ENCODE assay signal across 15 mouse cellular contexts in the genomic region with DNA sequence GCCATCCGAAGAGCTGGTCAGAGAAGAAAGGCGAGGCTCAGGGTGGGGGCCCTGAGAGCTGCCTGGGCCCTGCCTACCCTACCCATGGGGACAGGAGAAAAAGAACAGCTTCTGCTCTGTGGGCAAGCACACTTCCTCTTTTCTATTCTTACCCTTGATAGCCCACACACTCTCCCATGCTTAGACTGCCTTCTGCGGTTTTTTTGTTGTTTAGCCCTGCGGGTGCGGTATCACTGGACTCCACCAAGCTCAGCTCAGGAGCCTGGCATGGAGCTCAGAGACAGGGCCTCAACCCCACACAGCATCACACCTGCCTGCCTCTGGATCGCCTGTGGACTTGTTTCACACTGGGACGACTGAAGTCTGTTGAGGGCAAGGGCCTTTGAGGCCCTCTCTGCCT. TPM values are rescaled to one million over a fixed set of nuclear protein-coding genes. Genes with fewer than 3 reads are reported as not detected.
A peak's percentile ranks its signal among the peaks of the same experiment; 100 is the strongest.
DNase-seq lines count a peak whose midpoint lies in the region; ATAC-seq and TF ChIP-seq lines count a peak whose summit lies in the region.
"Had no signal": no experiment of that assay in that cellular context is flagged by ENCODE, and none has a peak within 500 bp of the region (broad histone marks: within the 10 kb centered on the region; RNA-seq: fewer than 3 reads in every experiment).

No protein-coding gene starts in this region.

- WGBS in embryonic facial prominence, embryonic 13.5 days = 90% methylated on average over 7 of the region's 7 CpGs
- 93% methylated on average over 7 of the region's 7 CpGs for WGBS in embryonic facial prominence, embryonic 10.5 days
- 42% methylated on average over 7 of the region's 7 CpGs for WGBS in liver, postnatal 0 days (ENCODE audit: insufficient replicate concordance)
- 88% methylated on average over 7 of the region's 7 CpGs for WGBS in hindbrain, embryonic 14.5 days

- H3K4me3 ChIP-seq in embryonic facial prominence, embryonic 13.5 days = no peak overlapping the region
- no peak overlapping the region for H3K4me3 ChIP-seq in embryonic facial prominence, embryonic 10.5 days
- no peak overlapping the region for H3K4me3 ChIP-seq in liver, postnatal 0 days (ENCODE audit: low read depth, low read length)
- H3K4me3 ChIP-seq in hindbrain, embryonic 14.5 days (replicated peaks; ENCODE audit: low read length) = no peak overlapping the region
- H3K4me3 ChIP-seq: intestine, embryonic 15.5 days; lung, embryonic 15.5 days; neural tube, embryonic 12.5 days had no signal

- peaks cover 72% of the 10 kb centered on the region for H3K36me3 ChIP-seq in embryonic facial prominence, embryonic 13.5 days
- H3K36me3 ChIP-seq in embryonic facial prominence, embryonic 10.5 days (replicated peaks) = peaks cover 70% of the 10 kb centered on the region
- H3K36me3 ChIP-seq in liver, postnatal 0 days (replicated peaks; ENCODE audit: insufficient read depth, low read length) = peaks cover 36% of the 10 kb centered on the region
- H3K36me3 ChIP-seq in hindbrain, embryonic 14.5 days (replicated peaks; ENCODE audit: control insufficient read depth, insufficient read depth) = peaks cover 49% of the 10 kb centered on the region

- H3K27ac ChIP-seq in embryonic facial prominence, embryonic 13.5 days = no peak overlapping the region
- H3K27ac ChIP-seq in embryonic facial prominence, embryonic 10.5 days (replicated peaks) = no peak overlapping the region
- H3K27ac ChIP-seq in liver, postnatal 0 days (ENCODE audit: low read depth) = peak overlapping the region; percentile 41
- H3K27ac ChIP-seq in hindbrain, embryonic 14.5 days = no peak overlapping the region
- H3K27ac ChIP-seq: intestine, embryonic 15.5 days; lung, embryonic 15.5 days; neural tube, embryonic 12.5 days had no signal

- no peak for TF ChIP-seq EP300 in liver, postnatal 0 days (IDR thresholded peaks at IDR 0.05; ENCODE audit: low read depth)

- H3K27me3 ChIP-seq in embryonic facial prominence, embryonic 13.5 days = no peaks in the 10 kb centered on the region
- peaks cover 9% of the 10 kb centered on the region for H3K27me3 ChIP-seq in embryonic facial prominence, embryonic 10.5 days (replicated peaks; ENCODE audit: low read depth, poor library complexity, severe bottlenecking)
- no peaks in the 10 kb centered on the region for H3K27me3 ChIP-seq in liver, postnatal 0 days (ENCODE audit: insufficient read depth, low read length)
- H3K27me3 ChIP-seq in hindbrain, embryonic 14.5 days (ENCODE audit: control insufficient read depth, insufficient read depth, low read length) = no peaks in the 10 kb centered on the region
- H3K27me3 ChIP-seq: intestine, embryonic 15.5 days; lung, embryonic 15.5 days had no signal

- no peak for ATAC-seq in embryonic facial prominence, embryonic 13.5 days (ENCODE audit: insufficient number of reproducible peaks, insufficient read depth, low FRiP score, low TSS enrichment, low read depth)
- ATAC-seq in liver, postnatal 0 days = peak; percentile 54
- no peak for ATAC-seq in hindbrain, embryonic 14.5 days (ENCODE audit: low FRiP score)
- ATAC-seq: forebrain, embryonic 16.5 days; intestine, embryonic 15.5 days had no signal

- H3K9ac ChIP-seq in embryonic facial prominence, embryonic 13.5 days = peak overlapping the region; percentile 22; the same call in 1 of the 2 replicates
- H3K9ac ChIP-seq in liver, postnatal 0 days (replicated peaks) = no peak overlapping the region
- H3K9ac ChIP-seq in hindbrain, embryonic 14.5 days = no peak overlapping the region
- H3K9ac ChIP-seq: intestine, embryonic 15.5 days; lung, embryonic 15.5 days; neural tube, embryonic 12.5 days had no signal

- no peak for TF ChIP-seq CTCF in liver, postnatal 0 days (IDR thresholded peaks at IDR 0.05; ENCODE audit: low read depth)

- H3K4me1 ChIP-seq in embryonic facial prominence, embryonic 13.5 days = peaks cover 23% of the 10 kb centered on the region
- H3K4me1 ChIP-seq in embryonic facial prominence, embryonic 10.5 days = peaks cover 26% of the 10 kb centered on the region
- H3K4me1 ChIP-seq in liver, postnatal 0 days (ENCODE audit: insufficient read depth) = peaks cover 8% of the 10 kb centered on the region; the same call in 1 of the 2 replicates
- H3K4me1 ChIP-seq in hindbrain, embryonic 14.5 days (replicated peaks; ENCODE audit: control insufficient read depth, insufficient read depth, low read length) = peaks cover 8% of the 10 kb centered on the region

- H3K4me2 ChIP-seq in embryonic facial prominence, embryonic 13.5 days = no peak overlapping the region
- H3K4me2 ChIP-seq in liver, postnatal 0 days (ENCODE audit: low read depth, low read length) = no peak overlapping the region
- H3K4me2 ChIP-seq in hindbrain, embryonic 14.5 days (replicated peaks) = no peak overlapping the region
- H3K4me2 ChIP-seq: intestine, embryonic 15.5 days; lung, embryonic 15.5 days; neural tube, embryonic 12.5 days had no signal

- no peaks in the 10 kb centered on the region for H3K9me3 ChIP-seq in embryonic facial prominence, embryonic 13.5 days
- H3K9me3 ChIP-seq in embryonic facial prominence, embryonic 10.5 days = no peaks in the 10 kb centered on the region
- no peaks in the 10 kb centered on the region for H3K9me3 ChIP-seq in liver, postnatal 0 days (ENCODE audit: low read length)
- H3K9me3 ChIP-seq in hindbrain, embryonic 14.5 days (ENCODE audit: control insufficient read depth, low read length) = no peaks in the 10 kb centered on the region
- H3K9me3 ChIP-seq: intestine, embryonic 15.5 days; lung, embryonic 15.5 days; neural tube, embryonic 12.5 days had no signal

- no peak for DNase-seq in embryonic facial prominence, embryonic 10.5 days (ENCODE audit: low spot score)
- peak; percentile 24 to 40 for DNase-seq in lung, postnatal 4 days
- no peak for DNase-seq in lung, postnatal 10 days
- DNase-seq in liver, postnatal 0 days = peak; percentile 44
- peak; percentile 83 to 85 for DNase-seq in spleen, postnatal 36 days (ENCODE audit: low spot score in 2 of 2)
- DNase-seq in hindbrain, embryonic 14.5 days (ENCODE audit: low spot score) = no peak
- DNase-seq in gastrocnemius, adult 18-20 months (ENCODE audit: low spot score) = no peak
- DNase-seq: layer of hippocampus, postnatal 36 days had no signal

RNA-seq across cellular contexts. Expression of a gene that starts 4.9 kb away (rescaled TPM):
- polyA plus RNA-seq in embryonic facial prominence, embryonic 13.5 days (2015; fragmentation: Nextera tagmentation; extraction: Ambion mirVana) = 11.1 and 11.8 TPM in 2 replicates
- 2.8 TPM in 2 replicates for polyA plus RNA-seq in embryonic facial prominence, embryonic 10.5 days (2016; fragmentation: Nextera tagmentation; extraction: Ambion mirVana)
- 2.0 and 2.6 TPM in 2 replicates for polyA plus RNA-seq in liver, postnatal 0 days (2015; fragmentation: Nextera tagmentation; extraction: Ambion mirVana)
- 0.30 and 0.44 TPM in 2 replicates for polyA plus RNA-seq in hindbrain, embryonic 14.5 days (2014; fragmentation: Nextera tagmentation; extraction: Ambion mirVana)
- 1 to 10 TPM; 1.0 to 1.2 TPM for total RNA-seq in gastrocnemius, adult 18-20 months (2021)

RNA-seq across cellular contexts. Expression of a gene that starts 10.9 kb away (rescaled TPM):
- not detected in 2 replicates for polyA plus RNA-seq in embryonic facial prominence, embryonic 13.5 days (2015; fragmentation: Nextera tagmentation; extraction: Ambion mirVana)
- polyA plus RNA-seq in embryonic facial prominence, embryonic 10.5 days (2016; fragmentation: Nextera tagmentation; extraction: Ambion mirVana) = not detected in 2 replicates
- polyA plus RNA-seq in liver, postnatal 0 days (2015; fragmentation: Nextera tagmentation; extraction: Ambion mirVana) = not detected in 2 replicates
- polyA plus RNA-seq in hindbrain, embryonic 14.5 days (2014; fragmentation: Nextera tagmentation; extraction: Ambion mirVana) = not detected in 2 replicates
- total RNA-seq in gastrocnemius, adult 18-20 months (2021) = not detected
- total RNA-seq: layer of hippocampus, postnatal 36 days had no signal
- polyA plus RNA-seq: embryonic facial prominence, embryonic 11.5 days; forebrain, embryonic 16.5 days; heart, embryonic 16.5 days; intestine, embryonic 15.5 days; lung, embryonic 15.5 days; neural tube, embryonic 12.5 days had no signal

RNA-seq across cellular contexts. Expression of a gene that starts 24.4 kb away (rescaled TPM):
- not detected in 2 replicates for polyA plus RNA-seq in embryonic facial prominence, embryonic 13.5 days (2015; fragmentation: Nextera tagmentation; extraction: Ambion mirVana)
- not detected in 2 replicates for polyA plus RNA-seq in embryonic facial prominence, embryonic 10.5 days (2016; fragmentation: Nextera tagmentation; extraction: Ambion mirVana)
- not detected in 2 replicates for polyA plus RNA-seq in liver, postnatal 0 days (2015; fragmentation: Nextera tagmentation; extraction: Ambion mirVana)
- not detected in 2 replicates for polyA plus RNA-seq in hindbrain, embryonic 14.5 days (2014; fragmentation: Nextera tagmentation; extraction: Ambion mirVana)
- not detected for total RNA-seq in gastrocnemius, adult 18-20 months (2021)
- total RNA-seq: layer of hippocampus, postnatal 36 days had no signal
- polyA plus RNA-seq: embryonic facial prominence, embryonic 11.5 days; forebrain, embryonic 16.5 days; heart, embryonic 16.5 days; lung, embryonic 15.5 days; neural tube, embryonic 12.5 days had no signal

RNA-seq across cellular contexts. Expression of a gene that starts 42.6 kb away (rescaled TPM):
- 11.5 TPM in 2 replicates for polyA plus RNA-seq in embryonic facial prominence, embryonic 13.5 days (2015; fragmentation: Nextera tagmentation; extraction: Ambion mirVana)
- 14.6 TPM in 2 replicates for polyA plus RNA-seq in embryonic facial prominence, embryonic 10.5 days (2016; fragmentation: Nextera tagmentation; extraction: Ambion mirVana)
- polyA plus RNA-seq in liver, postnatal 0 days (2015; fragmentation: Nextera tagmentation; extraction: Ambion mirVana) = 3.0 and 3.3 TPM in 2 replicates
- polyA plus RNA-seq in hindbrain, embryonic 14.5 days (2014; fragmentation: Nextera tagmentation; extraction: Ambion mirVana) = 5.6 and 6.0 TPM in 2 replicates
- 1 to 10 TPM; 7.4 to 8.0 TPM for total RNA-seq in gastrocnemius, adult 18-20 months (2021)

RNA-seq across cellular contexts. Expression of a gene that starts 42.7 kb away (rescaled TPM):
- polyA plus RNA-seq in embryonic facial prominence, embryonic 13.5 days (2015; fragmentation: Nextera tagmentation; extraction: Ambion mirVana) = 1,297 and 1,426 TPM in 2 replicates
- polyA plus RNA-seq in embryonic facial prominence, embryonic 10.5 days (2016; fragmentation: Nextera tagmentation; extraction: Ambion mirVana) = 1,163 and 1,191 TPM in 2 replicates
- 1,395 and 1,426 TPM in 2 replicates for polyA plus RNA-seq in liver, postnatal 0 days (2015; fragmentation: Nextera tagmentation; extraction: Ambion mirVana)
- polyA plus RNA-seq in hindbrain, embryonic 14.5 days (2014; fragmentation: Nextera tagmentation; extraction: Ambion mirVana) = 1,505 and 1,749 TPM in 2 replicates
- total RNA-seq in gastrocnemius, adult 18-20 months (2021) = 1,000 to 10,000 TPM; 1,130 to 1,186 TPM

Comparison
In these comparisons a context has a peak if more than half of its experiments do, and no peak if none do; other contexts are left out.
1. DNase-seq: peak in lung, postnatal 4 days (2 of 2), liver, postnatal 0 days (single experiment) and spleen, postnatal 36 days (2 of 2); none in embryonic facial prominence, embryonic 10.5 days (single experiment), lung, postnatal 10 days (single experiment), hindbrain, embryonic 14.5 days (single experiment) and gastrocnemius, adult 18-20 months (single experiment).